Mouse (Mus musculus) gastrocnemius, postnatal 14 days (tissue): ENCODE results near the gene Rfwd3. TPM values are rescaled to one million over a fixed set of nuclear protein-coding genes. Genes with fewer than 3 reads are reported as not detected.
A peak's percentile ranks its signal among the peaks of the same experiment; 100 is the strongest.
"Not testable (repeated sequence)": the region's sequence is repeated elsewhere in the genome, so short reads cannot be mapped to it uniquely, and the experiment has no call there.

Source experiments
- DNase-seq: peaks from one replicate; pipeline ENCODE4 v3.0.0; 2021; ENCODE audit warnings: mixed read lengths
- intact Hi-C: fragments of 180-260 bp; cut with DNase I; formaldehyde crosslinking; loops from one replicate; pipeline ENCODE4 v1.15.1; 2025; ENCODE audit warnings: low total_unique reads
- long read RNA-seq, 2 experiments: library from polyadenylated mRNA; stranded (forward); transcript quantifications; one replicate each; pipeline ENCODE4 v2.0.0; 2021
- total RNA-seq, 2 experiments: library from RNA; stranded (reverse); gene quantifications; 2 replicates each; pipeline ENCODE4 v1.2.3; 2021

Gene Rfwd3
- 1 to 10 TPM; 6.1 to 6.9 TPM for total RNA-seq
- long read RNA-seq, experiment 1, full-length matches to known transcripts: 3 of 3 reads
- long read RNA-seq, experiment 1, partial matches to known transcripts: 0 of 3 reads
- long read RNA-seq, experiment 1, other reads (novel, unspliced or antisense): 0 of 3 reads
- long read RNA-seq, experiment 2, full-length matches to known transcripts: 10 of 14 reads
- long read RNA-seq, experiment 2, partial matches to known transcripts: 1 of 14 reads
- long read RNA-seq, experiment 2, other reads (novel, unspliced or antisense): 3 of 14 reads

GRCm38 (mm10) chr8:111299821-111300568 lies at the start of gene Rfwd3:
Gene Rfwd3, minus strand, starts transcription at chr8:111300222.
- peak; percentile 96 for DNase-seq

GRCm38 (mm10) chr8:111343225-111343624 lies 43.2 kb upstream of the Rfwd3 start:
- intact Hi-C loops: loop anchor here (2.0 kb wide), 1 partner anchor 96 kb away; no protein-coding TSS in a partner anchor
- peak; percentile 79 for DNase-seq

More at GRCm38 (mm10) chr8:111299821-111300568, at the start of gene Rfwd3:
- intact Hi-C loops: no loop called here

DNA sequence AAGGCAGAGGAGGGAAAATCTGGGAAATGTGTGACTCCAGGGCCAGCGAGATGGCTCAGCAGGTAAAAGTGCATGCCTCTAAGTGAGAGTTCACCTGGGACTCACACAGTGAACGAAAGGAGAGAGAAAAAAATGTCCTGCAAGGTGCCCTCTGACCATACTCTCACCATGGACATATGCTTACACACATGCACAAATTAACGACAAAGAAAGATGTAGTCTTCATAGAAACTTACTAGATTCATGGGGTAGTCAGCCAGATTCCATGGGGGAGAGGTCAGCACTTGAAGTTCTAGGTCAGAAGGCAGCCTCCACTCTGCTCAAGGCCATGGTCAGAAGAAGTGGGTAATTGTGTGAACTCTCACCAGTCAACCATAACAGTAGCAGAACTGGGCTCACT lies 40.2 kb upstream of the Rfwd3 start:
- intact Hi-C loops: no loop called here

GRCm38 (mm10) chr8:111338370-111339208 lies 38.6 kb upstream of the Rfwd3 start:
- intact Hi-C loops: no loop called here
- DNase-seq: no peak

More for the DNA sequence above, 40.2 kb upstream of the Rfwd3 start:
- DNase-seq: no peak

DNA sequence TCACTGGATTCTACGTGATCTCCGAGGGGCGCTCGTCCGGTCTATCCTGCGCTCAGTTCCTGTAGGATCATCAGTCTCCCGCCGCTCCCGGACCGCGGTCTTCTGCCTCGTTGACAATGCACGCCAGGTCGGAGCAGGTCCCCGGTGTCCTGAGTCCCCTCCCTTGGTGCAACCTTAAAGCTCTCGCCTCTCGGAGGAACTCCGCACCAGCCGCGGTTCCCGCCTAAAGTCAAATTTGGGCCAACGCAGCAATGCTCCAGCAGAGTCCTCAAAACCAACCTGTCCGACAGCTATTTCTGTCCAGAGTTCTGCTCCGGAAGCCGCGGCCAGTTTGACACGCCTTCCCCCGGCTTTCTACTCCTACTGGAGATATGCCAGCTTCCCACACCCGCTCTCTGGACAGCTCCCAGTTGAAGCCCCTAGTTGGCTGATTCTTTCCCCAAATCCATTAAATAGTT lies 37.9 kb upstream of the Rfwd3 start, which contains the start of gene Mlkl:
Gene Mlkl (minus strand): TSS at position 288 of the 458 bp plus-strand sequence.
- DNase-seq: peak; percentile 35
- intact Hi-C loops: no loop called here

GRCm38 (mm10) chr8:111337311-111337889 lies 37.4 kb upstream of the Rfwd3 start:
- intact Hi-C loops: no loop called here
- no peak for DNase-seq

- no peak for DNase-seq
- intact Hi-C loops: no loop called here
These were observed 36.7 kb upstream of the Rfwd3 start for GRCm38 (mm10) chr8:111336692-111337091.

- intact Hi-C loops: no loop called here
- no peak for DNase-seq
These were observed 25.3 kb upstream of the Rfwd3 start for GRCm38 (mm10) chr8:111325222-111325790.

DNA sequence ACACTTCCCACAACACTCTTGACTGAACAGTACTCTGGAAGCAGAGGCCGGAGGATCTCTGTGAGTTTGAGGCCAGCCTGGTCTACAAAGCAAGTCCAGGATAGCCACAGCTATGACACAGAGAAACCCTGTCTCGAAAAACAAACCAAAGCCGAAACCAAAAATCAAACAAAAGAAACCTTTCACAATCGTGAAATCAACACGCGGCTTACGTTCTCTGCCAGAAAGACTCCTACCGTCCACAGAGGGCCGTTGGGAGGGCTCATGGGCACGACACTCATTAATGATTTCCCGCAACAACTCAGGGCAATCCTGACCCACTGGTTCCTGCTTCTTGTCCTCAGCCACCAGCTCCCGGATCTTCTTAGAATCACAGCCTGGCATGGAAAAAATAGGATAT lies 14.7 kb upstream of the Rfwd3 start:
- intact Hi-C loops: no loop called here
- no peak for DNase-seq

DNA sequence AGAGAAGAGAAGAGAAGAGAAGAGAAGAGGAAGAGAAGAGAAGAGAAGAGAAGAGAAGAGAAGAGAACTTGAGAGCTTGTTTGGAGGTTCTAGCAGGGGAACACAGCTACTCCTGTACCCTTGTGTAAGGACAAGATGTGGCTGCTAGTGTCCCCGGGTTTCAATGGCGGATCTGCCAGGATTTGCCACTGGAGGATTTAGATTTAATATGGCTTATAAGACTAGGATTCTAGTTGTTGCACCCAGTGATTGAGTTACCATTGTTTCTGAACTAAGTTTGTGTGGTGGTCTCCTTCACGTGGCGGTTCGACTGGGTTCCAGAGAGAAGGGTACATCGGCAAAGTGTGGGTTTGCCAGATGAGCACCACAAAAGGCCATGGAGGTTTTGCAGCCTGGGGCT lies 13.9 kb upstream of the Rfwd3 start:
- DNase-seq, intact Hi-C loops: not testable (repeated sequence)

DNA sequence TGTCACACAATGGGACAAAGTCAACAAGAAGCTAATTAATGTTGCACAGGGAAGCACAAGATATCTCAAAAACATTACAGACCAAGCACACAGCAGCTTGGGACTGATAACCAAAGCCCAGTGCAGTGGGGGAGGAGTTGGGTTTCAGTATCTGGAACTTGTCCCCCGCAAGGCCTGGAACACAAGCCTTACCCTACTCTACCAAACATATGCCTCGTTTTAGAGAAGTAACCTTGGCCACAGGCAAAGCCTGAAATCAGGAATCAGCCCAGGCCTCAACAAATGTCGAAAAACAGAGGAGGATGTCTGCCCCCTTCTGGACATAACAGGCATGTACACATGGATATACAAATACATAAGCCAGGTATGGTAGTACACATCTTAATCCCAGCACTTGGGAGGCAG lies 12.7 kb upstream of the Rfwd3 start:
- intact Hi-C loops: no loop called here
- DNase-seq: no peak

GRCm38 (mm10) chr8:111310006-111310405 lies 10.0 kb upstream of the Rfwd3 start:
- intact Hi-C loops, DNase-seq: not testable (repeated sequence)

DNA sequence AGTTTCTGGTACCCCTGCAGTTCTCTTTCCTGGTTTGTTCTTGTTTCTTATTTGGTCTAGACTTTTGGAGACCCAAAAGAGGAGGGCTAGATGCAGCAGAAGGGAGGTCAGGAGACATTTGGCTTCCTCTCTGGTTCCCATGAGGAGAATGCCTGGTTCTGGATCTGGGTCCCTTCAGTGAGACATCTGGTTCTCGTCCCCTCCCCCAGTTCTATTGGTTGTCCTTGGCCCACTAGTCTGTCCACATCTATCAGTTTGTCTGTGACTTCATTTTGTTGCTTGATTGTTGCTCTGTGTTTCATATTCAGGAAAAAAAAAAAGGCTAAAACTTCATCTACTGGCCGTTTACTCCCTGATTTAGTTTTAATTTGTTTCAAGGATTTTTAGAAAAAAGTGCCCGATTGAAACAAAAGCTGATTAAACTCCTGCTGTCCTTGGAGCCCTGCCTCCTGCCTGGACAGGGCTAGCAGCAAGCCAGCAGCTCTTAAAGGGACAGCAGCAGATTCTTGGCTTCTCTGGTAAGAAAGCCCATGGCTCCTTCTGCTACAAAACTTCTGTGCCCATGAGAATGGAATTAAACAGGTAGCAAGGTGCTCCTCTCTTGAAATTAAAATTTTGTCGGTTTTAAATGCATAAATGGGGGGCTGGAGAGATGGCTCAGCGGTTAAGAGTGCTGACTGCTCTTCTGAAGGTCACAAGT lies 5.2 kb upstream of the Rfwd3 start:
- intact Hi-C loops: no loop called here
- DNase-seq: peak; percentile 9

- no peak for DNase-seq
- intact Hi-C loops: no loop called here
These were observed 4.3 kb upstream of the Rfwd3 start for GRCm38 (mm10) chr8:111304359-111304758.

- intact Hi-C loops, DNase-seq: not testable (repeated sequence)
These were observed 3.2 kb upstream of the Rfwd3 start for GRCm38 (mm10) chr8:111303076-111303803.

DNA sequence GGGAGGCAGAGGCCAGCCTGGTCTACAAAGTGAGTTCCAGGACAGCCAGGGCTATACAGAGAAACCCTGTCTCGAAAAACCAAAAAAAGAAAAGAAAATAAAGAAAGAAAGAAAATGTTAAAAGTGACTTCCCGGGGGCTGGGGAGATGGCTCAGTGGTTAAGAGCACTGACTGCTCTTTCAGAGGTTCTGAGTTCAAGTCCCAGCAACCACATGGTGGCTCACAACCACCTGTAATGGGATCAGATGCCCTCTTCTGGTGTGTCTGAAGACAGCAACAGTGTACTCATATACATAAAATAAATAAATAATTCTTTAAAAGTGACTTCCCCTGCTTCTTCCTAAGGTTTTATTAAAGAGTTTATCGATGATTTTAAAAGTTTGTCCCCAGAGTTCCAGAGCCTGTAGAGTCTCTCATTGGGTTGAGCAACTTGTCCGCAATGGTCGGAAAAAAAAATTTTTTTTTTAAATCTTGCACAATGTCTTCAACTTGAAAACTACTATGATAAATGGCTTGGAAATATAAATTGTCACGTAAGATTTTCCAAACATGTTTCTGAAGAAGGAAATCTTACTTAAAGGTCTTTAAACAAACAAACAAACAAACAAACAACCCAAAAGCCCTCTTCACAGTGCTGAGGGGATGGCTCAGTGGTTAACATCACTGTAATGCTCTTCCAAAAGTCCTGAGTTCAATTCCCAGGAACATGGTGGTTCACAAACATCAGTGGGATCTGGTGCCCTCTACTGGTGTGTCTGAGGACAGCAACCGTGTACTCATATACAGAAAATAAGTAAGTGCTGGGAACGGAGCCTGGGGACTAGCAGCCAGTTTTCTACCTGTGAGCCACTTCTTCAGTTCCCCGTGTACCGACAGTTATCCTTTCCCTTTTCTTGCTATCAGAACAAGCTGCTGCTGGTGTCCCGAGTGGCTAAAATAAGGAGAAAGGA lies 850 bp upstream of the Rfwd3 start:
- intact Hi-C loops: no loop called here
- no peak for DNase-seq

GRCm38 (mm10) chr8:111299363-111299820 lies 630 bp downstream of the Rfwd3 start:
- intact Hi-C loops: no loop called here
- DNase-seq: peak; percentile 47
